20 mouse cellular contexts compared by ENCODE assay signal in genomic region chr17:50851382-50851781, GRCm38 (mm10).
DNase-seq lines count a peak whose midpoint lies in the region; ATAC-seq lines count a peak whose summit lies in the region.
"Had no signal": no experiment of that assay in that cellular context is flagged by ENCODE, and none has a peak within 500 bp of the region (broad histone marks: within the 10 kb centered on the region; RNA-seq: fewer than 3 reads in every experiment).

No protein-coding gene starts in this region.

- 93% methylated on average over 1 of the region's 1 CpGs for WGBS in forebrain, embryonic 13.5 days
- 75% methylated on average over 1 of the region's 1 CpGs for WGBS in forebrain, embryonic 15.5 days

- peak; percentile 71 for DNase-seq in adipocyte (ENCODE audit: low spot score)
- DNase-seq in layer of hippocampus, adult 11-12 months (ENCODE audit: low spot score), result peak; percentile 44
- peak; percentile 36 to 50 for DNase-seq in layer of hippocampus, postnatal 36 days
- DNase-seq in lung, postnatal 10 days, result no peak
- DNase-seq: adrenal gland, adult 8-10 months; B cell, adult 2 months; cerebellum, adult 11 months; gastrocnemius, postnatal 14 days; heart, adult 2 months; kidney, adult 11 months; lung, postnatal 14 days; thymus, postnatal 25 days had no signal

- peak; percentile 61; the same call in 1 of the 2 replicates for ATAC-seq in forebrain, embryonic 13.5 days
- no peak for ATAC-seq in forebrain, embryonic 15.5 days (replicated peaks)
- ATAC-seq in activated CD4-positive, CD25-positive, alpha-beta regulatory T cell, adult 4 months, result no peak
- ATAC-seq: midbrain, embryonic 13.5 days had no signal

- no peaks in the 10 kb centered on the region for H3K9me3 ChIP-seq in forebrain, embryonic 13.5 days (replicated peaks)
- H3K9me3 ChIP-seq in forebrain, embryonic 15.5 days, result no peaks in the 10 kb centered on the region
- H3K9me3 ChIP-seq: heart, embryonic 15.5 days; midbrain, embryonic 13.5 days; neural tube, embryonic 15.5 days had no signal

- H3K36me3 ChIP-seq in forebrain, embryonic 13.5 days (ENCODE audit: poor library complexity, severe bottlenecking), result no peaks in the 10 kb centered on the region
- no peaks in the 10 kb centered on the region for H3K36me3 ChIP-seq in forebrain, embryonic 15.5 days
- H3K36me3 ChIP-seq: heart, embryonic 15.5 days; midbrain, embryonic 13.5 days; neural tube, embryonic 15.5 days had no signal

- no peak overlapping the region for H3K4me2 ChIP-seq in forebrain, embryonic 13.5 days
- H3K4me2 ChIP-seq in forebrain, embryonic 15.5 days (replicated peaks), result no peak overlapping the region
- H3K4me2 ChIP-seq: heart, embryonic 15.5 days; midbrain, embryonic 13.5 days; neural tube, embryonic 15.5 days had no signal

- H3K4me3 ChIP-seq in forebrain, embryonic 13.5 days, result no peak overlapping the region
- H3K4me3 ChIP-seq in forebrain, embryonic 15.5 days, result no peak overlapping the region
- H3K4me3 ChIP-seq: heart, adult 2 months; heart, embryonic 15.5 days; midbrain, embryonic 13.5 days; myocyte; neural tube, embryonic 15.5 days had no signal

- 0 out of 2 replicates have a peak, but pooled peaks cover 3% of the 10 kb centered on the region for H3K4me1 ChIP-seq in forebrain, embryonic 13.5 days
- no peaks in the 10 kb centered on the region for H3K4me1 ChIP-seq in forebrain, embryonic 15.5 days
- H3K4me1 ChIP-seq: heart, embryonic 15.5 days; midbrain, embryonic 13.5 days; neural tube, embryonic 15.5 days had no signal

- H3K27ac ChIP-seq in forebrain, embryonic 13.5 days, result no peak overlapping the region
- no peak overlapping the region for H3K27ac ChIP-seq in forebrain, embryonic 15.5 days (replicated peaks)
- H3K27ac ChIP-seq: heart, adult 2 months; heart, embryonic 15.5 days; kidney, postnatal 0 days; midbrain, embryonic 13.5 days; neural tube, embryonic 15.5 days had no signal

- H3K9ac ChIP-seq in forebrain, embryonic 13.5 days, result no peak overlapping the region
- no peak overlapping the region for H3K9ac ChIP-seq in forebrain, embryonic 15.5 days (replicated peaks)
- H3K9ac ChIP-seq: heart, embryonic 15.5 days; midbrain, embryonic 13.5 days; neural tube, embryonic 15.5 days had no signal

- H3K27me3 ChIP-seq in forebrain, embryonic 13.5 days, result no peaks in the 10 kb centered on the region
- no peaks in the 10 kb centered on the region for H3K27me3 ChIP-seq in forebrain, embryonic 15.5 days
- H3K27me3 ChIP-seq: heart, embryonic 15.5 days; midbrain, embryonic 13.5 days; neural tube, embryonic 15.5 days had no signal
